Mouse (Mus musculus): ENCODE results near the gene Rnaseh1.

Rnaseh1 gene

GRCm38 (mm10) chr12:28649141-28650110, at the start of gene Rnaseh1:
Gene Rnaseh1 (plus strand): TSS chr12:28649602.
- DNase-seq: peak; percentile 89

- DNase-seq: no peak
These were observed 47.1 kb upstream of the Rnaseh1 start for GRCm38 (mm10) chr12:28602259-28602658.

- no peak for DNase-seq
These were observed 45.9 kb upstream of the Rnaseh1 start for GRCm38 (mm10) chr12:28603494-28603893.

- DNase-seq: peak; percentile 86
These were observed 41.7 kb upstream of the Rnaseh1 start for GRCm38 (mm10) chr12:28607546-28608305.

- DNase-seq: peak; percentile 63
These were observed 37.0 kb upstream of the Rnaseh1 start for GRCm38 (mm10) chr12:28612391-28612790.

- no peak for DNase-seq
These were observed 35.0 kb upstream of the Rnaseh1 start for GRCm38 (mm10) chr12:28614401-28614800.

- DNase-seq: no peak
These were observed 32.1 kb upstream of the Rnaseh1 start for GRCm38 (mm10) chr12:28617297-28617696.

GRCm38 (mm10) chr12:28621451-28622166, 27.8 kb upstream of the Rnaseh1 start:
- DNase-seq: no peak

- DNase-seq: peak; percentile 39
These were observed 27.3 kb upstream of the Rnaseh1 start for GRCm38 (mm10) chr12:28622167-28622532.

GRCm38 (mm10) chr12:28622641-28623040, 26.8 kb upstream of the Rnaseh1 start:
- no peak for DNase-seq

- DNase-seq: no peak
These were observed 26.2 kb upstream of the Rnaseh1 start, which contains the start of gene Colec11 for GRCm38 (mm10) chr12:28623195-28623594. Gene Colec11 (minus strand): TSS chr12:28623377.

- no peak for DNase-seq
These were observed 25.2 kb upstream of the Rnaseh1 start for GRCm38 (mm10) chr12:28624251-28624650.

- DNase-seq: no peak
These were observed 24.0 kb upstream of the Rnaseh1 start for GRCm38 (mm10) chr12:28625407-28625806.

- no peak for DNase-seq
These were observed 22.3 kb upstream of the Rnaseh1 start for GRCm38 (mm10) chr12:28627092-28627491.

- DNase-seq: no peak
These were observed 21.0 kb upstream of the Rnaseh1 start for GRCm38 (mm10) chr12:28628436-28628835.

GRCm38 (mm10) chr12:28635058-28635534, 14.3 kb upstream of the Rnaseh1 start:
- DNase-seq: no peak

GRCm38 (mm10) chr12:28635535-28636476, 13.6 kb upstream of the Rnaseh1 start, which contains the start of gene Rps7:
Gene Rps7 (minus strand): TSS chr12:28635953.
- DNase-seq: peak; percentile 91

- no peak for DNase-seq
These were observed 12.9 kb upstream of the Rnaseh1 start for GRCm38 (mm10) chr12:28636543-28636942.

GRCm38 (mm10) chr12:28638778-28639177, 10.6 kb upstream of the Rnaseh1 start:
- DNase-seq: no peak

GRCm38 (mm10) chr12:28662628-28663027, 13.2 kb downstream of the Rnaseh1 start:
- no peak for DNase-seq

GRCm38 (mm10) chr12:28666734-28667133, 17.3 kb downstream of the Rnaseh1 start:
- DNase-seq: no peak

GRCm38 (mm10) chr12:28667287-28667686, 17.9 kb downstream of the Rnaseh1 start:
- DNase-seq: no peak
